In genomic region chr16:18811468-18812384, GRCm38 (mm10) we compare ENCODE assay signal across 7 mouse cellular contexts. TPM values are rescaled to one million over a fixed set of nuclear protein-coding genes. Genes with fewer than 3 reads are reported as not detected.
A peak's percentile ranks its signal among the peaks of the same experiment; 100 is the strongest.
DNase-seq lines count a peak whose midpoint lies in the region; ATAC-seq lines count a peak whose summit lies in the region.

Gene Ufd1, plus strand, starts transcription at chr16:18811779.
Gene Cdc45, minus strand, starts transcription at chr16:18811987.

- peak within 1 kb of the TSS; percentile 64 for H3K27ac ChIP-seq in embryonic facial prominence, embryonic 12.5 days
- H3K27ac ChIP-seq in limb, embryonic 11.5 days (replicated peaks; ENCODE audit: low read depth, low read length), result no peak within 1 kb of the TSS; the same call in 1 of the 2 replicates
- peak within 1 kb of the TSS; percentile 63 for H3K27ac ChIP-seq in midbrain, embryonic 14.5 days (replicated peaks; ENCODE audit: low read depth, low read length)

- no peaks in the 10 kb centered on the region for H3K27me3 ChIP-seq in embryonic facial prominence, embryonic 12.5 days
- H3K27me3 ChIP-seq in limb, embryonic 11.5 days (ENCODE audit: control insufficient read depth, insufficient read depth, low read length), result no peaks in the 10 kb centered on the region
- H3K27me3 ChIP-seq in midbrain, embryonic 14.5 days (ENCODE audit: control insufficient read depth, insufficient read depth, low read length), result no peaks in the 10 kb centered on the region

- no peaks in the 10 kb centered on the region for H3K9me3 ChIP-seq in embryonic facial prominence, embryonic 12.5 days
- no peaks in the 10 kb centered on the region for H3K9me3 ChIP-seq in limb, embryonic 11.5 days (ENCODE audit: control insufficient read depth, low read length)
- H3K9me3 ChIP-seq in midbrain, embryonic 14.5 days (ENCODE audit: control insufficient read depth, low read length), result no peaks in the 10 kb centered on the region

- peak within 1 kb of the TSS; percentile 80 for H3K9ac ChIP-seq in embryonic facial prominence, embryonic 12.5 days
- peak within 1 kb of the TSS; percentile 77 for H3K9ac ChIP-seq in limb, embryonic 11.5 days (ENCODE audit: low read length)
- H3K9ac ChIP-seq in midbrain, embryonic 14.5 days (replicated peaks; ENCODE audit: low read length), result peak within 1 kb of the TSS; percentile 67

- H3K4me1 ChIP-seq in embryonic facial prominence, embryonic 12.5 days, result peaks cover 17% of the 10 kb centered on the region
- peaks cover 4% of the 10 kb centered on the region; the same call in 1 of the 2 replicates for H3K4me1 ChIP-seq in limb, embryonic 11.5 days (ENCODE audit: control insufficient read depth, insufficient read depth, low read length)
- peaks cover 8% of the 10 kb centered on the region; the same call in 1 of the 2 replicates for H3K4me1 ChIP-seq in midbrain, embryonic 14.5 days (ENCODE audit: control insufficient read depth, insufficient read depth, low read length)

- peak; percentile 93 for ATAC-seq in embryonic facial prominence, embryonic 12.5 days (ENCODE audit: insufficient number of reproducible peaks, insufficient read depth, low FRiP score, low TSS enrichment)
- ATAC-seq in limb, embryonic 11.5 days (ENCODE audit: insufficient number of reproducible peaks, low FRiP score, low TSS enrichment, low read depth), result peak; percentile 96
- peak; percentile 95 for ATAC-seq in midbrain, embryonic 14.5 days (ENCODE audit: low FRiP score, low TSS enrichment)

- H3K4me2 ChIP-seq in embryonic facial prominence, embryonic 12.5 days (replicated peaks), result peak within 1 kb of the TSS; percentile 87
- peak within 1 kb of the TSS; percentile 79 for H3K4me2 ChIP-seq in limb, embryonic 11.5 days (ENCODE audit: low read depth, severe bottlenecking)
- peak within 1 kb of the TSS; percentile 62 for H3K4me2 ChIP-seq in midbrain, embryonic 14.5 days (ENCODE audit: low read length)

- peaks cover 40% of the 10 kb centered on the region for H3K36me3 ChIP-seq in embryonic facial prominence, embryonic 12.5 days
- H3K36me3 ChIP-seq in limb, embryonic 11.5 days (ENCODE audit: control insufficient read depth, insufficient read depth, low read length), result peaks cover 12% of the 10 kb centered on the region; the same call in 1 of the 2 replicates
- peaks cover 25% of the 10 kb centered on the region for H3K36me3 ChIP-seq in midbrain, embryonic 14.5 days (ENCODE audit: control insufficient read depth, insufficient read depth, low read length)

- peak within 1 kb of the TSS; percentile 85 for H3K4me3 ChIP-seq in embryonic facial prominence, embryonic 12.5 days
- peak within 1 kb of the TSS; percentile 72 for H3K4me3 ChIP-seq in limb, embryonic 11.5 days (ENCODE audit: low read depth, low read length)
- peak within 1 kb of the TSS; percentile 67 for H3K4me3 ChIP-seq in midbrain, embryonic 14.5 days (replicated peaks; ENCODE audit: low read depth, low read length)

- under 1% methylated on average over 42 of the region's 42 CpGs for WGBS in embryonic facial prominence, embryonic 12.5 days
- WGBS in limb, embryonic 11.5 days, result under 1% methylated on average over 42 of the region's 42 CpGs
- under 1% methylated on average over 42 of the region's 42 CpGs for WGBS in midbrain, embryonic 14.5 days

- peak; percentile 86 for DNase-seq in adrenal gland, postnatal 25 days
- DNase-seq in heart, adult 11 months, result peak; percentile 100
- DNase-seq in kidney, adult 18-20 months, result peak; percentile 89
- DNase-seq in limb, embryonic 11.5 days (ENCODE audit: low spot score), result peak; percentile 92
- DNase-seq in midbrain, embryonic 14.5 days, result peak; percentile 95
- DNase-seq in spleen, adult 18-20 months, result peak; percentile 72 to 81

RNA-seq across cellular contexts. Expression of gene Ufd1, which starts in this region (rescaled TPM):
- total RNA-seq in adrenal gland, postnatal 25 days (2021), result 95.5 and 124 TPM in 2 replicates
- 104 and 110 TPM in 2 replicates for polyA plus RNA-seq in embryonic facial prominence, embryonic 12.5 days (2016; fragmentation: Nextera tagmentation; extraction: Ambion mirVana)
- 96.5 and 106 TPM in 2 replicates for polyA plus RNA-seq in limb, embryonic 11.5 days (2014; fragmentation: Nextera tagmentation; extraction: Ambion mirVana)
- 80.2 and 82.3 TPM in 2 replicates for polyA plus RNA-seq in midbrain, embryonic 14.5 days (2014; fragmentation: Nextera tagmentation; extraction: Ambion mirVana)

RNA-seq across cellular contexts. Expression of gene Cdc45, which starts in this region (rescaled TPM):
- total RNA-seq in adrenal gland, postnatal 25 days (2021), result 11.1 and 14.0 TPM in 2 replicates
- polyA plus RNA-seq in embryonic facial prominence, embryonic 12.5 days (2016; fragmentation: Nextera tagmentation; extraction: Ambion mirVana), result 51.4 and 56.3 TPM in 2 replicates
- polyA plus RNA-seq in limb, embryonic 11.5 days (2014; fragmentation: Nextera tagmentation; extraction: Ambion mirVana), result 81.6 and 86.3 TPM in 2 replicates
- 6.8 and 11.1 TPM in 2 replicates for polyA plus RNA-seq in midbrain, embryonic 14.5 days (2014; fragmentation: Nextera tagmentation; extraction: Ambion mirVana)
